In genomic region chr1:97623214-97623856, GRCm38 (mm10) we compare ENCODE assay signal across 12 mouse cellular contexts. TPM values are rescaled to one million over a fixed set of nuclear protein-coding genes. Genes with fewer than 3 reads are reported as not detected.
DNase-seq lines count a peak whose midpoint lies in the region; ATAC-seq and TF ChIP-seq lines count a peak whose summit lies in the region.
"Had no signal": no experiment of that assay in that cellular context is flagged by ENCODE, and none has a peak within 500 bp of the region (broad histone marks: within the 10 kb centered on the region; RNA-seq: fewer than 3 reads in every experiment).

No protein-coding gene starts in this region.

- no peak for TF ChIP-seq CTCF in spleen, adult 2 months (IDR thresholded peaks at IDR 0.05; ENCODE audit: extremely low read depth, insufficient read depth, insufficient read length, insufficient replicate concordance)

- 9% methylated on average over 1 of the region's 1 CpGs for WGBS in spleen, adult 2 months

- no peaks in the 10 kb centered on the region for H3K27me3 ChIP-seq in spleen, adult 2 months (ENCODE audit: control insufficient read depth, insufficient read depth, low read length)
- H3K27me3 ChIP-seq: heart, embryonic 15.5 days; megakaryocyte, embryonic 14.5 days had no signal

- TF ChIP-seq POLR2A in spleen, adult 2 months (IDR thresholded peaks at IDR 0.05; ENCODE audit: low read depth, low read length) = no peak

- H3K4me1 ChIP-seq in spleen, adult 2 months (ENCODE audit: control insufficient read depth, insufficient read depth, insufficient read length) = peaks cover 8% of the 10 kb centered on the region; the same call in 1 of the 2 replicates
- H3K4me1 ChIP-seq: heart, embryonic 15.5 days had no signal

- peak overlapping the region; percentile 9; the same call in 1 of the 2 replicates for H3K27ac ChIP-seq in spleen, adult 2 months (ENCODE audit: insufficient read depth, low read length)
- H3K27ac ChIP-seq: heart, embryonic 15.5 days had no signal

- peak; percentile 80 for ATAC-seq in granulocyte monocyte progenitor cell, adult 5-6 weeks (replicated peaks; ENCODE audit: poor library complexity, severe bottlenecking)
- no peak for ATAC-seq in cerebellum, adult (ENCODE audit: insufficient number of reproducible peaks, low FRiP score, low TSS enrichment)
- ATAC-seq: intestine, postnatal 0 days; liver, postnatal 0 days had no signal

- DNase-seq in spleen, adult 2 months (ENCODE audit: low read depth in 1 of 2, low spot score in 2 of 2) = peak in 1 of 2 experiments; percentile 36
- no peak for DNase-seq in spleen, postnatal 36 days (ENCODE audit: low spot score in 2 of 2)
- peak; percentile 66 for DNase-seq in brain, adult 2 months (ENCODE audit: low read depth, low spot score)
- no peak for DNase-seq in cerebellum, adult 18-20 months
- DNase-seq in lung, postnatal 36 days = no peak
- DNase-seq: gastrocnemius, postnatal 10 days; liver, postnatal 0 days had no signal

- H3K36me3 ChIP-seq in spleen, adult 2 months (ENCODE audit: control insufficient read depth, insufficient read depth, low read length) = 0 out of 2 replicates have a peak, but pooled peaks cover 1% of the 10 kb centered on the region
- H3K36me3 ChIP-seq: heart, embryonic 15.5 days had no signal

- H3K4me3 ChIP-seq in spleen, adult 2 months (ENCODE audit: extremely low read depth, insufficient read depth, insufficient read length) = no peak overlapping the region
- H3K4me3 ChIP-seq: heart, embryonic 15.5 days; megakaryocyte, embryonic 14.5 days had no signal

RNA-seq across cellular contexts. Expression of gene D1Ertd622e, which starts 38.5 kb away (rescaled TPM):
- polyA plus RNA-seq in spleen, adult 2 months (2012; rRNA removed) = 23.1 and 24.3 TPM in 2 replicates
- total RNA-seq in granulocyte monocyte progenitor cell, adult 5-6 weeks (2014; fragmentation: Nextera tagmentation) = 30.1 and 31.0 TPM in 2 replicates
- total RNA-seq in granulocyte monocyte progenitor cell, adult 5-6 weeks (2017) = 33.0 and 53.3 TPM in 2 replicates
